Mouse (Mus musculus) forebrain, embryonic 11.5 days (tissue): ENCODE data around the gene Acbd6. TPM values are rescaled to one million over a fixed set of nuclear protein-coding genes. Genes with fewer than 3 reads are reported as not detected.

Experiments used
- ATAC-seq: fragments of 200-750 bp; cut with Nextera tagmentation; replicated peaks from 2 replicates; pipeline ENCODE4 v1.8.0; 2017; ENCODE audit warnings: moderate TSS enrichment; ENCODE audit not compliant: low FRiP score
- DNase-seq: peaks from one replicate; pipeline ENCODE4 v3.0.0-alpha.2; 2017; ENCODE audit warnings: low spot score
- H3K27ac ChIP-seq: fragments of 300-500 bp; sonication (generic); 2 replicates; pipeline ENCODE4 v1.5.1; 2014; ENCODE audit warnings: low read depth, low read length
- H3K27me3 ChIP-seq: fragments of 300-500 bp; sonication (generic); 2 replicates; pipeline ENCODE4 v1.6.1; 2014; ENCODE audit warnings: mild to moderate bottlenecking, low read length, mixed read lengths; ENCODE audit not compliant: control insufficient read depth, insufficient read depth
- H3K36me3 ChIP-seq: fragments of 300-500 bp; sonication (generic); 2 replicates; pipeline ENCODE4 v1.6.1; 2014; ENCODE audit warnings: mild to moderate bottlenecking, low read length, moderate library complexity, mixed read lengths; ENCODE audit not compliant: control insufficient read depth, insufficient read depth
- H3K4me1 ChIP-seq: fragments of 300-500 bp; sonication (generic); replicated peaks from 2 replicates; pipeline ENCODE4 v1.6.1; 2014; ENCODE audit warnings: low read length, mixed read lengths; ENCODE audit not compliant: control insufficient read depth, insufficient read depth
- H3K4me2 ChIP-seq: fragments of 300-500 bp; sonication (generic); 2 replicates; pipeline ENCODE4 v1.6.1; 2014; ENCODE audit warnings: low read depth, mild to moderate bottlenecking, low read length, moderate library complexity, mixed read lengths; ENCODE audit not compliant: severe bottlenecking
- H3K4me3 ChIP-seq: fragments of 300-500 bp; sonication (generic); 2 replicates; pipeline ENCODE4 v1.5.1; 2014; ENCODE audit warnings: low read depth, low read length
- H3K9ac ChIP-seq: fragments of 300-500 bp; sonication (generic); 2 replicates; pipeline ENCODE4 v1.6.1; 2014; ENCODE audit warnings: low read length
- H3K9me3 ChIP-seq: fragments of 300-500 bp; sonication (generic); 2 replicates; pipeline ENCODE4 v1.6.1; 2016; ENCODE audit warnings: low read length, mixed read lengths; ENCODE audit not compliant: control insufficient read depth
- WGBS: fragments of 180-500 bp; shearing (Covaris S2); extraction: QIAGEN DNeasy Blood & Tissue Kit; methylation state at CpG from one replicate; pipeline ENCODE4 v1.1.7; 2014; 5-methylcytosine and 5-hydroxymethylcytosine counted together
- polyA plus RNA-seq: library from polyadenylated mRNA; unstranded; fragments of >200 nt; fragmentation: Nextera tagmentation; extraction: Ambion mirVana; gene quantifications from 2 replicates; pipeline ENCODE4 v1.2.1, GENCODE M21; 2014

The Acbd6 gene
- polyA plus RNA-seq, 1 experiment from 2014 or later: 87.8 TPM

DNA sequence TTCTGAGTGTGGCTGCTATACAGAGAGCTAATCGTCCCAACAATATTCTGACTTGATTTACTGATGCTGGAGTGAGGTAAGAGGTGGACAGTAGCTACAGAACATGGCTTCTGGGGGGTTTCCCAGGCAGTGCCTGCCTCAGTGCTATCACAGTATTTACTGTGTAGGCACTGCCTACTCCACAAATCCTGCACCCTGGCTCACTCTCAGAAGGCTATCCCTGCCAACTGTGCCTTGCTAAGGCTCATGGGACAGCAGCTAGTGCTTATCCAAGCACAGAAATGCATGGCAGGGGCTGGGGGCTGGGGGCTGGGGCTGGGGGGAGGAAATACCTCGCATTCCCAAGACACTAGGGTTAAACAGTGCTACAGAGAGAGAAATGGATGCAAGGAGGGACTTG is 155.4 kb downstream of the Acbd6 start:
- Histone ChIP-seq H3K27ac (no peak overlapping the region), H3K36me3 (no peaks in the 10 kb centered on the region), H3K9me3 (no peaks in the 10 kb centered on the region), H3K9ac (no peak overlapping the region), H3K4me3 (no peak overlapping the region), H3K4me1 (no peaks in the 10 kb centered on the region), H3K27me3 (no peaks in the 10 kb centered on the region; the same call in 1 of the 2 replicates), H3K4me2 (no peak overlapping the region)
- no peak for ATAC-seq
- 65% methylated on average over 2 of the region's 2 CpGs for WGBS
- no peak for DNase-seq

DNA sequence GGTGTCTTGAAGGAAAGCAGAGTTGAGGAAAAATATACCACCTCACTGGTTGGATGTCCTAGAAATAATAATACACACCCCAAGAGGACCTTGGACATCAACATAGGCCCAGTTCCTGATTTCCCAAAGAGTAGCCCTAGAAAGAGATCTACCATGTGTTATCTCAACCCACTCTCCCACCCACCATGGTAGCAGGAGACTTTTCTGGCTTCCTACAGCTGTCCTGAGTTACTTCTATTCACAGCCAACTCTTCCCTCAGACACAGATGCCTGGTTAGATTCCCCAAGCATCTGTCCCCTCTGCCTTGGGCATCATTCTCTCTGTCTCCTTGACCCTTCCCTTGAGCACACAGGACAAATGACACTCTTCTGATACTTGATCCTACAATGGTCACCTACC is 157.4 kb downstream of the Acbd6 start:
- no peak overlapping the region for H3K4me3 ChIP-seq
- no peak for ATAC-seq
- no peaks in the 10 kb centered on the region; the same call in 1 of the 2 replicates for H3K27me3 ChIP-seq

DNA sequence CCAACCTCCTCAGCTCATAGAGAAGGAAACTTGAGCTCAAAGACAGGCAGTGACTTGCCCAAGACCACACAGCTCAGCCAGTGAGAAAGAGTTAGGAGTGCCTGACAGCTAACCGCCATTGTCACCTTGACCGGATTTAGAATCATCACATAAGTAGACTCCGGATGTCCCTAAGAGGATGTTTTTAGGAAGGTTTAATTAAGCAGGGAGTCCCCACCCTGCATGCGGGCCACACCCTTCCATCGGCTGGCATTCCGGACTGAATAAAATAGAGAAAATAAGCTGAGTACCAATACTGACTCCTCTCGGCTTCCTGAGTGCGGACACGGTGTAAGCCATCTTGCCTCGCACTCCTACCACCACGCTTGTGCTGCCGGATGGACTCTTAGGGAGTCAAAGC is 159.4 kb downstream of the Acbd6 start:
- 94% methylated on average over 12 of the region's 12 CpGs for WGBS
- Histone ChIP-seq H3K9ac (no peak overlapping the region), H3K36me3 (no peaks in the 10 kb centered on the region), H3K4me1 (no peaks in the 10 kb centered on the region; the same call in 1 of the 2 replicates), H3K27ac (no peak overlapping the region), H3K27me3 (peaks cover 3% of the 10 kb centered on the region; the same call in 1 of the 2 replicates), H3K9me3 (no peaks in the 10 kb centered on the region), H3K4me2 (no peak overlapping the region), H3K4me3 (no peak overlapping the region)
- ATAC-seq: no peak
- DNase-seq: no peak

More for the DNA sequence above, 157.4 kb downstream of the Acbd6 start:
- DNase-seq: no peak
- Histone ChIP-seq H3K9ac (no peak overlapping the region), H3K27ac (no peak overlapping the region), H3K4me1 (no peaks in the 10 kb centered on the region), H3K9me3 (no peaks in the 10 kb centered on the region), H3K36me3 (no peaks in the 10 kb centered on the region), H3K4me2 (no peak overlapping the region)

DNA sequence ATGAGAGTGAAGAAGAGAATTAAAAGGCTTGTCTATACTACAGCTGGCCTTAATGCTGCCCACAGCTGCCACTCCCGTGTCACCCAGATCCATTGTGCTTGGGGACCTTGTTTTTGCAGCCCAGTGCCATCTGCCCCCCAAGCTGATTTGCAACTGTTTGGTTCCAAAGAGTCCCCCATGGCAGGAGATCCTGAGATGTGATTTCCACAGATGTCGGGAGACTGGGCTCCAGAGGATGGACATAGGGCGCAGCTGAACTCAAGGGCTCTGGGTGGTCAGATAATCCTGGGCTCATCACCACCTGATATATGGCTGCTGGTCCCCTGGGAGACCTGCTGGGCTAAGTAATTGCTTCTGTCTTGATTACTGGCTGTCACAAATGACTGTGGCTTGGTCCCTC is 160.9 kb downstream of the Acbd6 start:
- DNase-seq (no peak), ATAC-seq (no peak)
- no peaks in the 10 kb centered on the region; the same call in 1 of the 2 replicates for H3K4me1 ChIP-seq
- no peak overlapping the region for H3K9ac ChIP-seq
- H3K27me3 ChIP-seq: peaks cover 13% of the 10 kb centered on the region
- H3K9me3 ChIP-seq: no peaks in the 10 kb centered on the region
- 81% methylated on average over 3 of the region's 3 CpGs for WGBS
- H3K4me2 ChIP-seq: no peak overlapping the region
- H3K27ac ChIP-seq: no peak overlapping the region
- H3K4me3 ChIP-seq: no peak overlapping the region
- no peaks in the 10 kb centered on the region for H3K36me3 ChIP-seq

- Histone ChIP-seq H3K4me3 (no peak overlapping the region), H3K27ac (no peak overlapping the region), H3K36me3 (no peaks in the 10 kb centered on the region), H3K9me3 (no peaks in the 10 kb centered on the region), H3K27me3 (peaks cover 13% of the 10 kb centered on the region), H3K9ac (no peak overlapping the region), H3K4me2 (no peak overlapping the region), H3K4me1 (no peaks in the 10 kb centered on the region; the same call in 1 of the 2 replicates)
- DNase-seq (no peak), ATAC-seq (no peak)
- 56% methylated on average over 5 of the region's 5 CpGs for WGBS
Observed at GRCm38 (mm10) chr1:155720006-155720405, 162.1 kb downstream of the Acbd6 start.

GRCm38 (mm10) chr1:155721443-155721842 is 163.5 kb downstream of the Acbd6 start:
- H3K4me1 ChIP-seq: no peaks in the 10 kb centered on the region; the same call in 1 of the 2 replicates
- no peak overlapping the region for H3K9ac ChIP-seq
- no peak overlapping the region for H3K27ac ChIP-seq
- peaks cover 15% of the 10 kb centered on the region for H3K27me3 ChIP-seq
- 30% methylated on average over 8 of the region's 8 CpGs for WGBS
- H3K4me2 ChIP-seq: no peak overlapping the region
- H3K4me3 ChIP-seq: no peak overlapping the region
- DNase-seq: peak; percentile 72
- no peaks in the 10 kb centered on the region for H3K9me3 ChIP-seq
- no peak for ATAC-seq
- H3K36me3 ChIP-seq: no peaks in the 10 kb centered on the region

- peak overlapping the region; percentile 29; the same call in 1 of the 2 replicates for H3K4me2 ChIP-seq
- peaks cover 15% of the 10 kb centered on the region for H3K27me3 ChIP-seq
- H3K36me3 ChIP-seq: no peaks in the 10 kb centered on the region
- H3K4me1 ChIP-seq: no peaks in the 10 kb centered on the region; the same call in 1 of the 2 replicates
- H3K4me3 ChIP-seq: no peak overlapping the region
- ATAC-seq (no peak), DNase-seq (peak; percentile 77)
- no peak overlapping the region for H3K27ac ChIP-seq
- under 1% methylated on average over 13 of the region's 13 CpGs for WGBS
- no peaks in the 10 kb centered on the region for H3K9me3 ChIP-seq
- no peak overlapping the region for H3K9ac ChIP-seq
Observed at GRCm38 (mm10) chr1:155722185-155722584, 164.3 kb downstream of the Acbd6 start.

- Histone ChIP-seq H3K36me3 (no peaks in the 10 kb centered on the region), H3K4me2 (no peak overlapping the region), H3K27me3 (peaks cover 35% of the 10 kb centered on the region), H3K4me3 (no peak overlapping the region), H3K27ac (no peak overlapping the region), H3K9me3 (no peaks in the 10 kb centered on the region), H3K4me1 (peaks cover 2% of the 10 kb centered on the region; the same call in 1 of the 2 replicates), H3K9ac (no peak overlapping the region)
- 70% methylated on average over 3 of the region's 3 CpGs for WGBS
- no peak for DNase-seq
- ATAC-seq: no peak
Observed at GRCm38 (mm10) chr1:155724301-155724700, 166.4 kb downstream of the Acbd6 start.

- Histone ChIP-seq H3K9me3 (no peaks in the 10 kb centered on the region), H3K4me2 (no peak overlapping the region), H3K4me1 (peaks cover 2% of the 10 kb centered on the region; the same call in 1 of the 2 replicates), H3K27ac (no peak overlapping the region), H3K9ac (no peak overlapping the region), H3K27me3 (peaks cover 51% of the 10 kb centered on the region), H3K4me3 (no peak overlapping the region), H3K36me3 (no peaks in the 10 kb centered on the region)
- DNase-seq (no peak), ATAC-seq (no peak)
- WGBS: 72% methylated on average over 2 of the region's 2 CpGs
Observed at GRCm38 (mm10) chr1:155725876-155726275, 168.0 kb downstream of the Acbd6 start.
